Mouse (Mus musculus) thymus, postnatal 10 days (tissue): Measurements from ENCODE around the gene Ifnar2.
A peak's percentile ranks its signal among the peaks of the same experiment; 100 is the strongest.
"Not testable (repeated sequence)": the region's sequence is repeated elsewhere in the genome, so short reads cannot be mapped to it uniquely, and the experiment has no call there.

Source experiments
- DNase-seq, 2 experiments: peaks; one replicate each; pipeline ENCODE4 v3.0.0; 2021; ENCODE audit warnings: low spot score in 2 of 2

Ifnar2 gene

DNA sequence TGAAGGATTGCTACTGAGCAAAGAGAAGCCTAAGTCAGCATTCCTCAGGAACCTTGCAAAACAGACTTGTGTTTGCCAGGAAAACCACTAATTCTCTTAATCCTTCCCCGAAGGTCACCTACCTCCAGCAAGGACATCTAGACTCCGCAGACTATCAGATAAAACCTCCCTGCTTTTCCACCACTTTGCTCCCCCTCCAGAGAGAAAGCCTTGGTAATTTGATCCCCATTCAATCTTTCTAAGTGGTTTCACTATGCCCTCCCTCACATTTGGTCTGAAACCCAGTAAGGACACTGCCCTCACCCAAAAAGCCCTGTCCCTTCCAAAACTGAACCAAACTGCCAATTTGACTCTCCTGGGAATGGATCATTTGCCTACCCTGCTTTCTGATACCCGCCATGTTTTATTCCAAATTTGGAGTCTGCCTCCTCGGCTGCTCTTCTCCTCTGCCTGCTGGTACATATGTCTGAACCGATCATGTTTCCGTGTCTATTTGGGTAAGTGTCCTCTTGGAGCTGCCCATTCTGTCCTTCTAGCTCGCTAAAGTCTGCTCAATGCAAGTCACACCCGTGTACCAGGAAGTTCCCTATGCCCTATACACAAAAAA, 55.8 kb downstream of the Ifnar2 start:
- DNase-seq, result no peak

GRCm38 (mm10) chr16:91432720-91433328, 60.2 kb downstream of the Ifnar2 start:
- DNase-seq, result no peak

DNA sequence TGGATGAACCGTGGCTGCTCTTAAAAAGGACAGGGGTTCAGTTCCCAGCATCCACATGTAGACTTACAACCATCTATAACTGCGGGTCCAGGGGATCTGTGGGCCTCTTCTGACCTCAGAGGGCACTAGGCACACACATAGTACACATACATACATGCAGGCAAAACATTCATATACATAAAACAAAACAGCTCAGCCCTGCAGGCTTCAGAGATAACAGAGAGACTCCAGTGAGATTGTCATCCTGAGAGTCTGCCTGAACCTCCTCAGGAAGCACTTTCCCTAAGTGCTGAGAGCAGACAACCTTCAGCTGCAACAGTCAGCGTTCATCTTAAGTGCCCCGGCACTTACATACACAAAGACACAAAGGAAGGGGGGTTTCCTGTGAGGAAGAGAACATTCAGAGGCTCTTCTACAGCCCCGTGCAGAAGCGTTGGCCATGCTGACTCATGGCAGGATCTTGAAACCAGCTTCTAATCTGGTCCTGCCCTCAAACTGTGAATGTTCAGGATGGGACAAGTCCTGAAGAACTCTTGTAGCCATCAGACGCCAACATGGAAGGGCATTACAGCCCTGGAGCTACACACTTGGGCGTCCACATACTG, 60.8 kb downstream of the Ifnar2 start:
- peak; percentile 52 to 57 for DNase-seq

DNA sequence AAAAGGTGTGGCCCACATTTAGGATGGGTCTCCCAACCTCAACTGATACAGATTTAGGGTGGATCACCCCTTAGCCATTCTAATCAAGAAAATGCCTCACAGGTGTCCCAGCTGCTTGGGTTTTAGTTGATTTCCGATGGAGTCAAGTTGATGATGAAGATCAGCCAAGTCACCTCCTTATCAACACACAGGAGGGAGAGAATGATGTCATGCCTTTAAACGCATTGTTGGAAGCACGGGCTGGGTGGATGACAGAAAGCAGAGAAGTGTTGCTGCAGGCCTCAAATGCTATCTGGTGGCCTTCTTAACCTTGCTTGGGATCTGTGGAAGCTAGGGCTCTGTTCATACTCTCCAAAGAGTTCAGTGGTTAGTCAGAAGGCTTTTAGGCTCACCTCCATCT, 61.5 kb downstream of the Ifnar2 start:
- no peak for DNase-seq

GRCm38 (mm10) chr16:91438081-91438480, 65.5 kb downstream of the Ifnar2 start:
- DNase-seq, result no peak

- not testable (repeated sequence) for DNase-seq
These were observed 66.0 kb downstream of the Ifnar2 start for GRCm38 (mm10) chr16:91438599-91438998.

DNA sequence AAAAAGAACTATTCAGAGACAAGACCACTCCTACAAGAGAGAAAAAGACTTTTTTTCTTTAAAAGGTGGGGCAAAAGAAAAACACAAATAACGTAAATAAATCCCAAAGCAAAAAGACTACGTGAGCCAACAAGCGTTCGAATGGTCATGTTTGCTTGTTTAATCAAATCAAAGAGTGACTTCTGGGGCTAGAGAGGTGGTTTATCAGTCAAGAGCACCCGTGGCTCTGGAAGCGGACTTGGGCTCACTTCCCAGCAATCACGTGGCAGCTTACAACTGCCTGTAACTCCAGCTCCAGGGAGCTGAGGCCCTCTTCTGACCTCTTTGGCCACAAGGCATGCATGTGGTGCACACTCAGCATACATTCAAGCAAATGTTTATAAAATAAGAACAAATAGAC, 68.8 kb downstream of the Ifnar2 start:
- no peak for DNase-seq

GRCm38 (mm10) chr16:91441811-91442240, 69.2 kb downstream of the Ifnar2 start:
- DNase-seq, result no peak

- peak; percentile 62 to 67 for DNase-seq
These were observed 69.9 kb downstream of the Ifnar2 start for GRCm38 (mm10) chr16:91442446-91442845.

DNA sequence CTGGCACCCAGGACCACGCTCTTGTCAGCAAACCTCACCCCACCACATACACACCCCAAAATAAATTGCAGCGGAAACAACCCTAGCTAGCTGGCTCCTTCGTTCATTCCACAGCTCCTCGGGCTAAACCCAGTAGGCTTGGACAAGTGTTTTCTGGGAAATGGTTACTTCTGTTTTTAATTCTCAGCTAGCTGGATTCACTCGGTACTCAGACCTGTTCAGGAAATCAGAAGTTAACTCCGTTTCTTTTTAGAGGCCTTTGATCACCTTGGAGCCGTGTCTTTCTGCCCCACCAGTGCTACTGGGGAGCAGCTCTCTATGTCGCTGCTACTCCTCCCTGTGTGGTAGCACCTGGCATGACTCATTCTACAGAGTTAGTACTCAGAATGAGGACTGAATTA, 70.6 kb downstream of the Ifnar2 start:
- DNase-seq, result peak in 1 of 2 experiments; percentile 65

DNA sequence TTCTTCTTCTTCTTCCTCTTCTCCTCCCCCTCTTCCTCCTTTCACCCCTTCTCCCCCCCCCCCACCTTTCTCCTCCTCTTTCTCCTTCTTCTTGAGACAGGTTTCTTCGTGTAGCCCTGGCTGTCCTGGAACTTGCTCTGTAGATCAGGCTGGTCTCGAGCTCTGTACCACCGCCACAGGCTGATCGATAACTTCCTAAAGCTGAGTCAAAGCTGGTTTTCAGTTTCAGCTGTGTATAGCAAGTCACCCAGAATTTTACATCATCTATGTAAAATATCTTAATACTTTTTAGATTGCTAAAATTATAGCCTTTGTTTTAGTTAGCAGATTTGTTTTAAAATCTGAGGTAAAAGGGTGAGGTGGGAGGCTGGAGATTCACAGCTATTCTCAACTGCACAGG, 72.3 kb downstream of the Ifnar2 start:
- DNase-seq, result no peak

DNA sequence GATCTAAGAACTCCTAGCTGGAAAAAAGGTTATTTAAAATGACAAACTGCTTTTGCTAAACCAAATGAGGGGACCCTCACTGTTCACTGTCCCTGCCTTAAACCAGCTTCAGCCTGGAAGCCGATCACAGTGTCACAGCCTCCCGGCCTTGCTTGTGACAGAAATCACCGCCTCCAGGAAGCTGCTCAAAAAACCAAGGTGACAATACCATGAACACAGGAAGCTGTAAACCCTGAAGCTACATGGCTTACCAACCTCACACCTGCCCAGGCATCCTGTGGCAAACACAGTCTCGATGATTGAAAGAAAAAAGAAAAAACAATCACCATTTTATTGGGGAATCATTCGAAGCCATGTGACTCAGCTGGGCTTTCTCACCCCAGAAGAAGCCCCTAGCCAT, 73.0 kb downstream of the Ifnar2 start:
- peak; percentile 69 to 72 for DNase-seq

DNA sequence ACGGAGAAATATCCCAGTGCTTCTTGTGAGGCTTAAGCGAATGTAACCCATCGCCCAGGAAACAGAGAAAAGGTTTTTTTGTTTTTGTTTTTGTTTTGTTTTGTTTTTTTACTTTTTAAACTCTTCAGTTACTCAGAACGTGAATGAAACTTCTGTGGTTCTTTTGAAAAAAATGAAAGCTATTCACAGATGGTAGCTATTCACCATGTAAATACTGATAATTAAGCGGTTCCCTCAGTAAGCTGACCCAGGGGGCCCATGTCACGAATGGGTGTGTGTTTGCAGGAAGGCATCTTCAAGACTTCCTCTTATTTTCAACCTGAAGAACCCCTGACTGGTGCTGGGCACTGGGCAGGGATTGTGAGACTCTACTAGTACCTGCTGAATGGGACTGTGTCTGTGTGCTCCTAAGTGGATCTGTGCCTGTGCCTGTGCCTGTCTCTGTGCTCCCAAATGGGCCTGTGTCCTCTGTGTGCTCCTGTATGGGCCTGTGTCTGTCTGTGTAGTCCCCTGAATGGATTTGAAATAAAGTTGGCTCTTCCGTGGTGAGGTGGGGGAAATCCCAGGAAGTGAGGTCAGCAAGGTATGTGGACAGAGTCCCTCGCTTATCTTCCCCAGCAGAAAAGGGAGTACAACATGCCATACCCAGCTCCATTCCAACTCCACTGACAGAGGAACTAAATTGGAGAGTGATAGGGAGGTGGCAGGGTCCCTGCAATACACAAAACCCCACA, 74.4 kb downstream of the Ifnar2 start:
- no peak for DNase-seq

DNA sequence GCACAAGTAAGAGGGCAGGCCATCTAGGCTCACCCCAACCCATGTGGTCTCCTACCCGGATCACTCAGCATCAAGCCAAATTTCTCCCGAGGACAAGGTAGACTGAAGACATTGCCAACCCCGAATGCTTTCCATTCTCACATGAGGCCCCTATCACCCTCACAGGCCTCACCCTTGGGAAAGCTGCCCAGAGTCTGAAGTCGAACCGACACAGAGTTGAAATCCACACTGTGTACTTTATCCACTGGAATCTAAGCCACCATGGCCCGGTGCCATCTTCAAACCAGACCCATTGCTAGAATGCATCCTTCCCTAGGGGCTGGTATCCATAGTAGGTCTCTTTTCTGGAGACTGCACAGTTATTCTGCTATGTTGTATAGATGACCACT, 74.9 kb downstream of the Ifnar2 start:
- DNase-seq, result no peak

GRCm38 (mm10) chr16:91448088-91448487, 75.5 kb downstream of the Ifnar2 start:
- peak in 1 of 2 experiments; percentile 39 for DNase-seq

GRCm38 (mm10) chr16:91448895-91449294, 76.3 kb downstream of the Ifnar2 start:
- no peak for DNase-seq

- DNase-seq, result no peak
These were observed 77.8 kb downstream of the Ifnar2 start for GRCm38 (mm10) chr16:91450137-91451064.

- DNase-seq, result no peak
These were observed 79.4 kb downstream of the Ifnar2 start for GRCm38 (mm10) chr16:91451949-91452348.

DNA sequence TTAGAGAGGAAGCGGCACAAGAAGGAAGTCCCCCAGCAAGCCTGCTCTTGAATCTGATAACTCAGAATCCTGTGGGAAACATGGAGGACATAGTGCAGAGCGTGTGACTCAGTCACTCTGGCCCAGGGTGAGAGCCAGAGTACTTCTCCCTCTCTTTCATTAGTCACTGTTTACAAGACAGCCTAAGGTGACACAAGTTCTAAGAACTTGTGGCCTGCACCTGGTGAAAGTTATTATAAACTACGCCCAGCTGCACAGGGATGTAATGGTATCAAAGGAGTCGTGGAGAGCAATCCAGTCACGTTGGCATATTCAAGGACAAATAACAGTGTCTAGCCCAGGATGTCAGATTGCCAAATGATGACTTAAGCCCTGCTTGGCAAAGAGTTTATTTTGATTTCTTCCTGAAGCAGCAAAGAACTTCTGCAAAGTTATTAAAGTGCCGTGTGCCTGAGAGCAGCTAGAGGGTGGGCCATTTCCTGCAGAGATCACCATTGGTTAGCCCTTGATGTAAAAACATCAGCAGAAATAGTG, 79.8 kb downstream of the Ifnar2 start:
- no peak for DNase-seq
